Mouse (Mus musculus): Measurements from ENCODE around the gene Mapk8ip1.
A peak's percentile ranks its signal among the peaks of the same experiment; 100 is the strongest.

The Mapk8ip1 gene

GRCm38 (mm10) chr2:92401091-92401561 is at the start of gene Mapk8ip1:
TSS of gene Mapk8ip1 (minus strand) at chr2:92401263.
- DNase-seq (ENCODE audit: low spot score) = no peak

DNA sequence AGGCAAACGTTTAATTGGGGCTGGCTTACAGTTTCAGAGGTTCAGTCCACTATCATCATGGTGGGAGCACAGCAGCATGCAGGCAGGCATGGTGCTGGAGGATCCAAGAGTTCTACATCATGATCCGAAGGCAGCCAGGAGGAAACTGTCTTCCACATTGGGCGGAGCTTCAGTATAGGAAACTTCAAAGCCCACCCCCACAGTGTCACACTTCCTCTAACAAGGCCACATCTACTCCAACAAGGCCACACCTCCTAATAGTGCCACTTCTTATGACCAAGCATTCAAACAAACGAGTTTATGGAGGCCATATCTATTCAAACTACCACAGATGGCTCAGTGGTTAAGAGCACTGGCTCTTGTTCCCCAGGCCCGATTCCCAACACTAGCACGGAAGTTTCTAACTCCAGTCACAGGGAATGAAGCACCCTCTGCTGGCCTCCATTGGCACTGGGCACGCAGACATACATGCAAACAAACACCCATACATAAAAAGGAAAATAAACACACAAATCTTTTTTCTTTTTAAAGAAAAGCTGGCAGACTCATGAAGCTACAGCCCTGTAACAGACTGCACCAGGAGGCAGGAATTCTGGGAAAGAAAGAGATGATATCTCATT is 46.2 kb upstream of the Mapk8ip1 start:
- no peak for DNase-seq (ENCODE audit: low spot score)

DNA sequence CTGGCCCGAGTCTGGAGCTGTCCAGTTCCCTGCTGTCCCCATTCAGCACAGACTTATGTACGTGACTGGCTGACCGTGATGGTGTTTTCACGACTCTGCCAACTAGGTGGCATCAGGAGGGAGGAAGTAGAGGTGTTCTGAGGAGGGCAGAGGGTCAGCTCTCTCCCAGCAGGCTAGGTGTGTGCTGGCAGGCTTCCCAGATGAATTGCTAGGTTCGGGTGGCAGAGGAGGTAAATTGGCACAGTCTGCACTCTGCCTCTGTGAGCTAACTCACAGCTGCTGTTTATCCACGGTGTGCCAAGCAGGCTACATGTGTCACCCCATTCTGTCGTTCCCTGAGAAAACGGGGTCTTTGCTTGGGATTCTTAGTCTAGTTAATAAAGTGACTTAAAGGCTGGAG is 45.6 kb upstream of the Mapk8ip1 start:
- DNase-seq (ENCODE audit: low spot score) = no peak

GRCm38 (mm10) chr2:92445890-92446289 is 44.8 kb upstream of the Mapk8ip1 start:
- no peak for DNase-seq (ENCODE audit: low spot score)

DNA sequence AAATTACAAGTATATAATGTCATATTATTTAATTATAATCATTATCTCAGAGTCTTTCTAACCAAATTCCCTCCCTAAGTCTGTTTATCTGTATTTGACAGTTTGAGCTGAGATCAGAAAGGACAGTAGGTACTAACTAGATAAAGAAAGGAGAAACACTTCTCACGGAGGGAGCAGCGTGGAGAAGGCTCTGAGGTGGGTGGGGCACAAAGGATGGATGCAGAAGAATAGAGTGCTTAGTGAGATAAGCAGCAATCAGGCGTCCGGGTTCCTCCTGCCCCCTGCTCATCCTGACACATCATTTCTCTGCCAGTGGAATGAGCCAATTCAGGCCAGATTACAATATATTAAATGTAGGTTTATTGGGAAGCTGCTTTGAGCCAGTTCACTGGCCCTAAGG is 43.3 kb upstream of the Mapk8ip1 start:
- DNase-seq (ENCODE audit: low spot score) = no peak

GRCm38 (mm10) chr2:92443313-92443712 is 42.2 kb upstream of the Mapk8ip1 start:
- DNase-seq (ENCODE audit: low spot score) = no peak

GRCm38 (mm10) chr2:92442419-92443001 is 41.4 kb upstream of the Mapk8ip1 start:
- DNase-seq (ENCODE audit: low spot score) = no peak

DNA sequence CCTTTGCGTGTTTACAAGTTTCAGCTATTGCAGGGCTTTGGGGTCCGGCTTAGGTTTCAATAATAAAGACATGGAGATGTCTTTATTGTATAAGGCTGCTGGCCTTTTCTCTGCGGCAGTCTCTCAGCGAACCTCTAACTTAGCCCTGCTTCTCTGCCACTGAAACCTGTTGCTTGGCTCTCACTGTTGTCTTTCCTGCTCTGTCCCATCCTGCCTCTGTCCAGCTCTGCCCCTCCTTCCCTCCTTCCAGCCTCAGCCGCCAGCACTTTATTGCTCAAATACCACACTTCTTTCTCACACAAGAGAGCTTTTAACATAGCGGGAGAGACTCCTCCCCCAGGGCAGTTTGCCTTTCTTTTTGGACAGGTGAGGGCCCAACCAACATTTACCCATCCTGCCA is 39.4 kb upstream of the Mapk8ip1 start:
- no peak for DNase-seq (ENCODE audit: low spot score)

DNA sequence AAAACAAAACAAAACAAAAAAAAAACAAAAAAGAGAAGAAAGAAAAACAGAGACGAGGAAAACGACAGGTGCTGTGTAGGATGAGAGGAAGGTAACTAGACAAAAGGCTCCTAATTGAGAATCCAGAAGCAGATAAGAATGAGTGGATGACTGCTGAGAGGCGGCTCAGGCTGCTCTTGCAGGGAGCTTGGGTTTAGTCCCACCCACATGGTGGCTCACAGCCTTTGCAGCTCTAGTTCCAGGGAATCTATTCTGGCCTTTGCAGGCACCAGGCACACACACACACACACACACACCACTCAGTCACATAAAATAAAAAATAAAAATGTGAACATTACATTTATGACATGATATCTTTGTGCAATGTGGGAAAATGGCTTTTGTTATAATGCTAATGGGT is 37.5 kb upstream of the Mapk8ip1 start:
- no peak for DNase-seq (ENCODE audit: low spot score)

- no peak for DNase-seq (ENCODE audit: low spot score)
Measured at GRCm38 (mm10) chr2:92437875-92438274, 36.8 kb upstream of the Mapk8ip1 start.

DNA sequence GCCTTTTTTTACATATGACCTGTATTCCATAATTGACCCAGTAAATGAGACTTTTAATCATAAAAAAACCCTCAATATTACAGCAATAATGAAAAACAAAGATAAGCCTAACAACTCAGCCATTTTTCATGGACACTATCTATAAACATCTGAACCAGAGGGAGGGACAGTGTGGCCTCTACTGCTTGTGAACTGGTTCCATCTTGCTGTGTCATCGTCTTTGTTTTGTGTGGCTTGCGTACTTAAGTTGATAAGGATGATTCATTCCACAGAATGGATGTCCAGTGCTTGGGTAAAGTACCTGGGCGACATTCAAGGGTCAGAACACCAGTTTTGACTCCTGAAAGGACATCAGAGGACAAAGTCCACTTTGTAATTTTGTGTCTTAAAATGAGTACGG is 36.3 kb upstream of the Mapk8ip1 start:
- no peak for DNase-seq (ENCODE audit: low spot score)

DNA sequence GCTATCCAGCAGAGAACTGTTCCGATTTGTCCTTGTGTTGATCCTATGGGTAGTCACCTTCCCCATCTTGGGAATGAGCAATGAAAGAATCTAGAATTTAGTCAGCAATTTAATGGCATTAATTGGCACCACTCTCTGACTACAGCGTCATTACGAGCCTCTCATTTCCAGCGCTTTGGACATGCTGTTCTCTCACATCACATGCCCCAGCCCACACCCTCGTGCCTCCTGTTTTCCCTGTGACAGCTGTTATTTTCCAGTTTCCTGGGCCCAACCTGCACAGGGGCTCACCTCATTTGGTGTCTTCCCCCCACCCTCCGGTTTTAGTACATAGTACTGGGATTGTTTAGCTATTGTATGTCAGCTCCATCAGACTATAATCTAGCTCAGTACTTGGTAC is 34.0 kb upstream of the Mapk8ip1 start:
- no peak for DNase-seq (ENCODE audit: low spot score)

- DNase-seq (ENCODE audit: low spot score) = no peak
Measured at GRCm38 (mm10) chr2:92434375-92434745, 33.3 kb upstream of the Mapk8ip1 start.

- peak; percentile 97 for DNase-seq (ENCODE audit: low spot score)
Measured at GRCm38 (mm10) chr2:92433578-92434374, 32.7 kb upstream of the Mapk8ip1 start, which contains the start of gene Cry2. TSS of gene Cry2 (minus strand) at chr2:92434043.

DNA sequence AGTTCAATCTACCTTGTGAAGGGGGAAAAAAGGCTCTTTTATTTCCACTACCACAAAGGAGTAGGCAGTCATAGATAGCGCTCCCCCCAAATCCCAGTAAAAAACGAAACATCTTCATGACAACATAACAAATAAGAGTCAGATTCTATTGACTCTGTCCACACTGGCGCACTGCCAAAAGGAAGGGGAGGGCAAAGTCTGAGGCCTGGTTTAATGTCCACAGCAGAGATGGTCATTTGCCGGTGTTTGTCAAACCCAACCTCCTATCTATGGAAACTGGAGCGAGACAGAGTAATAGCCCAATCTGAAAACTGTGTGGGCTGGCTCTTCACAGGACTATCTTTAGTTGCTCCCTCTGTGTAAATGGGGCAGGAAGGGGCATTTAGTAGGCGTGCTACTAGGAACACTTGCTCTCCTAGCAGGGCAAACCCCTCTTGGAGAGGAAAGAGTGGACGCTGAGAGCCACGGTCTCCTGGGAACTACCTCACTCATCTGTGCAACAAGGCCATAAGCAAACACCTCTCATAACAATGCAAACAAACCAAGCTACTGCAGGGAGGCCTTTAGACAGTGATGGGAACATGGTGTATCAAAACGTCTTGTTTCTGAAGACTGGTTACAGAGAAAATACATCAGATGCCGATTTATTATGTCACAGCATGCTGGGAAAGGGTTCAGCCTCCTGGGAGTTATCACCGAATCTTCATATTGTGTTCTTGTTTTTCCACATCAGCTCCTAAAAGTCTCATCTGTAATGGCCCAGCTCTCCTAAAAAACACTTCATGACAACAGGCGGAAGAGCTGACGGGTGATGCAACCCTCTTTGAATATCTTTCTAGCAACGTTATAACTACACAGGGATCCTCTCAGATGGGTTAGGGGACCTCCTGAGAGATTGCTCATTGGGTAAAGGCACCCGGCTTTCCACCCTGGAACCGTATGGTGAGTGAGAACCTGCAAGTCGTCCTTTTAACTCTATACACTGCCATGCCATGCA is 31.5 kb upstream of the Mapk8ip1 start:
- DNase-seq (ENCODE audit: low spot score) = no peak

- DNase-seq (ENCODE audit: low spot score) = no peak
Measured at GRCm38 (mm10) chr2:92431611-92432179, 30.6 kb upstream of the Mapk8ip1 start.

- DNase-seq (ENCODE audit: low spot score) = no peak
Measured at GRCm38 (mm10) chr2:92430723-92431541, 29.9 kb upstream of the Mapk8ip1 start.

DNA sequence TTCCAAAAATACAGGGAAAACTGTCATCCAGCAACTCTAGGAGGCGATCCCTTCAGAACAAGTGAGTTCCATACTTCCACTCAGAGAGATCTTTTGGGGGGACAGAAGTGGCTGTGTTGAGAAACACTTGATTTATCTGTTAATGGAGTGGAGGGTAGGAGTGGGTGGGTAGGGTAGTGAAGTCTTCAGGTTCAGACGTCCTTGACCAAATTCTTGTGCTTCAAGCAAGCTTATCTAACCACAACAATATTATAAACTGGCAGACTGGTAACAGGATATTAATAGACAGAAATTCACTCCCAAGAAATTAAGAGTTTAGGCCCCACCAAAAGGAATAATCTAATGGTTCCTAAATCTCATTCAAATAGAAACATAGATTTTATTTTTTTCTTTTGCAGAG is 29.0 kb upstream of the Mapk8ip1 start:
- no peak for DNase-seq (ENCODE audit: low spot score)

- peak; percentile 49 for DNase-seq (ENCODE audit: low spot score)
Measured at GRCm38 (mm10) chr2:92427882-92428281, 26.8 kb upstream of the Mapk8ip1 start.

DNA sequence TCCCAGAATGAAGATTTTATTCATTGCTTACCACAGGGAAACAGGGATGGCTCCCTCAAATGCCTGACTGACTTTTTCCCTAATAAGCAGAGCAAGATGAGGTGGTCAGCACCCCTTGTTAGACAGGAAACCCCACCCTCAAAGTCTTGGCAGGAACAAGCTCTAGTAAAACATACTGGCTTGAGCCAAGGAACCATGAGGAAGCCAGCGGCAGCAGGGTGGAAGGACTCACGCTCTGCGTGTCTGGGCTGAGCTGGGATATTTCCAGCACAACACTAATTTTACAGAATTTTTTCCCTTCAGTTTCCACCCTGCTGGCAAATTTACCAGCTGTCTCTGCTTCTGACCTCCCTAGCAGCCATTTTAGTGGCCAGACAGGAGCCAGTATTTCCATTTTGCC is 25.4 kb upstream of the Mapk8ip1 start:
- DNase-seq (ENCODE audit: low spot score) = no peak

GRCm38 (mm10) chr2:92425366-92425765 is 24.3 kb upstream of the Mapk8ip1 start:
- no peak for DNase-seq (ENCODE audit: low spot score)
